Mouse (Mus musculus) 416B (cell line): ENCODE measurements around the gene Selenbp1.
"Not testable (repeated sequence)": the region's sequence is repeated elsewhere in the genome, so short reads cannot be mapped to it uniquely, and the experiment has no call there.

Experiments used
- DNase-seq: peaks from one replicate; pipeline ENCODE4 v3.0.0; 2011; ENCODE audit warnings: low read depth

The Selenbp1 gene

GRCm38 (mm10) chr3:94932279-94932678 lies 577 bp upstream of the Selenbp1 start:
- DNase-seq, result peak; percentile 36

- not testable (repeated sequence) for DNase-seq
Observed at GRCm38 (mm10) chr3:94933604-94934003, 748 bp downstream of the Selenbp1 start.

GRCm38 (mm10) chr3:94934564-94934963 lies 1.7 kb downstream of the Selenbp1 start:
- not testable (repeated sequence) for DNase-seq

DNA sequence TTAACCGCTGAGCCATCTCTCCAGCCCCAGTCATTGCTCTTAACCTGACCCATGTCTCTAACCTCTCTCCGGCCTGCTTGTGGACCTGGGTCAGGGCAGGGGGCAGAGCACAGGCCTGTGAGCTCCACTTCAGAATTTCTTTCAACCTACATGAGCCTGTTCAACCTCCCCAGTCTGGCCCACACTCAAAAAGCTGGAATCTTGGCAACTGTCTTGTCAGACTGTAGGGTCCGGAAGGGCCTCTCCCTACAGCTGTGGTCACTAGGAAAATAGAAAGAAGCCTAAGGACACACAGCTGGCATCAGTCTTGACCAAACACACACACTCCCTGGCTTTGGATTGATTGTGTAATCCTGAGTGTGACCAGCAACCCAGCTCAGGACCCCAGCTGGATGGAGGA lies 2.5 kb downstream of the Selenbp1 start:
- not testable (repeated sequence) for DNase-seq

DNA sequence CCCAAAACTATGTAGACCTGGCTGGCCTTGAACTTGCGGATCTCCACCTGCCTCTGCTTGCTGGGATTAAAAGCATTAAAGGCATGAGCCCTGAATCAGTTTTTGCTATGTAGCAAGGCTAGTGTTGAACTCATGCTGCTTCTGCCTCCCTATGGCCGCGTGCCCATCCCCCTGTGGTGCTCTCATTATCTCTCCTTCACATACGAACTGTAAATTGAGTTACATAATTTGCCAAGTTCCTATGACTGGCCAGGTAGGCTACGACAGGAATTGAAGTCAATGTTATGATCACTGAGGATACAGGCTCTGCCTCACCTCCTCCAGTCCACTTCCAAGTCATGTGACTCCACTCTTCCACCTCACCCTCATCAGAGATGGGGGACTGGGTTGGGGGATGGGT lies 3.3 kb downstream of the Selenbp1 start:
- not testable (repeated sequence) for DNase-seq

DNA sequence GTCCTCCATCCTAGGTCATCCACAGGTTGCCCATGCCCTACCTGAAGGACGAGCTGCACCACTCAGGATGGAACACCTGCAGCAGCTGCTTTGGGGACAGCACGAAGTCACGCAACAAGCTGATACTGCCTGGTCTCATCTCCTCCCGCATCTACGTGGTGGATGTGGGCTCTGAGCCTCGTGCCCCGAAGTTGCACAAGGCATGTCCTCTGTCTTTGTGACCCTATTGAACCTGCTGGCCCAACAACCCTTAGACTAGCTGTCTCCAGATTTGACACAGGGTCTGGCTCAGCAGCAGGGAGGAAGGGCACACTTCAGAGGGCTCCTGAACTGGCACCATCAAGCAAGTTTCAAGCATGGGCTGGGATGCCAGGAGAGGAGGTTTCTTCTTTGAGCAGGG lies 4.3 kb downstream of the Selenbp1 start:
- DNase-seq, result not testable (repeated sequence)

DNA sequence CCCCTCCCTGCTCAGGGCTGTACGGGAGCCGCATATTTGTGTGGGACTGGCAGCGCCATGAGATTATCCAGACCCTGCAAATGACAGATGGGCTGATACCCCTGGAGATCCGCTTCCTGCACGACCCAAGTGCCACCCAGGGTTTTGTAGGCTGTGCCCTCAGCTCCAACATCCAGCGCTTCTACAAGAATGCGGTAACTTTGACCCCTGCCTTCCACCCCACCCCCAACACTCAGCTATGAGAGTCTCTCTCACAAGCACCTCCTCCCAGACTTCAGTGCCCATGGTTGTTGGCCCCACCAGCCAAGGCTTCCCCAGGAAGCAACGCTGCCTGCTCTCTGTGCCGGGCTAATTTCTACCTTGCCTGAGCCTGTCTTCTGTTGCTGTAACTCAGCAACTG lies 7.2 kb downstream of the Selenbp1 start:
- not testable (repeated sequence) for DNase-seq

DNA sequence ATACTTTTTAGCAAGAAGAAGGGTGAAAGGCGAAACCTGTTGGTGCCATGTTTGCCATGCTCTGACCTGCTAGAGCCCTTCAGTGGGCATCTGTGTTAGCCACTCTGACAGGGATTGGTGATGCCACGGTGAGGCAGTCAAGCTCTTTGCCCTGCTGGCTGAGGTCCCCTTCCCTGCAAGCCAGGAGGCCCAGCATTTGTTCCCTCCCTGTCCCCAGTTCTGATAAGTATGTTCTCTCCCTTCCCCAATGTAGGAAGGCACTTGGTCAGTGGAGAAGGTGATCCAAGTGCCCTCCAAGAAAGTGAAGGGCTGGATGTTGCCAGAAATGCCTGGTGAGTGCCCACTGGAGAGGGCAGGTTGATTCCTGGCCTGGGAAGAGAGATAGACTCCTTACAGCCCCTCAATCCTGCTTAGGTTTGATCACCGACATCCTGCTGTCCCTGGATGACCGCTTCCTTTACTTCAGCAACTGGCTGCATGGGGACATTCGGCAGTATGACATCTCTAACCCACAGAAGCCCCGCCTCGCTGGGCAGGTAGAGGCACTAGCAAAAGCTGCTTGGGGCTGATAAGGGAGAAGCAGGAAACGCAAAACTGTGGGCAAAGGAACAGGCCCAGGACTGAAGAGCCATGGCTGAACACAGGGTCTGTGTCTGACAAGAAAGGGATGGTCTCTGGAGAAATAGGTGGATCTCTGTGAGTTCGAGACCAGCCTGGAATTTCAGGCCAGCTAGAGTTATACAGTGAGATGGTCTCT lies 9.5 kb downstream of the Selenbp1 start:
- DNase-seq, result peak; percentile 77

DNA sequence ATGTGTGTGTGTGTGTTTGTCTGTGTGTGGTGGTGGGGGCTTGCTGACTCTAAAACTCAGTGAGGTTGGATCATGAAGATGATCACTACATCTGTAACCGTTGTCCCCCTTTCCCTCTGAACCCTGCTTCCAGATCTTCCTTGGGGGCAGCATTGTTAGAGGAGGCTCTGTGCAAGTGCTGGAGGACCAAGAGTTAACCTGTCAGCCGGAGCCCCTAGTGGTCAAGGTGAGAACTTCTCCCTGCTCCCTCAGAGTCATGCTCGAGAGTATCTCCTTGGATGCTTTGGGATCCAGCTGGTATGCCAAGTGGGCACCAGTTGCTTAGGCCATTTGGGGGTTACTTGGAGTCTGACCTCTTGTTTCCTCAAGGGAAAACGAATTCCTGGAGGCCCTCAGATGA lies 10.8 kb downstream of the Selenbp1 start:
- DNase-seq, result not testable (repeated sequence)

- DNase-seq, result peak; percentile 60
Observed at GRCm38 (mm10) chr3:94948066-94948614, 15.3 kb downstream of the Selenbp1 start.

DNA sequence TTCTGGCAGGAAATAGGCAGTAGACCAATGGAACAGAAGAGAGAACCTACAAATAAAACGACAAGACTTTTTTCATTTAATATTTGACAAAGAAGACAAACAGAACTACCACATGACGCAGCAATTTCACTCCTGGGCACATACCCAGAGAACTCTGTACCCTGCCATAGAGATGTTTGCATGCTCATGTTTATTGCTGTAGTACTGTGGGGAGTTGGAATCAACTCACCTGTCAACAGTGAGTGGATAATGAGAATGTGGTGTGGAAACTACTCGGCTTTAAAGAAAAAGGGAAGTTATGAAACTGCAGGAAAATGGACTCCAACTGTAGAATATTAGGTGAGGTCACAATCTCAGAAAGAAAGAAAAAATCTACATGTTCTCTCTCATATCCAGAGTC lies 16.8 kb downstream of the Selenbp1 start:
- DNase-seq, result peak; percentile 67

GRCm38 (mm10) chr3:94952806-94953205 lies 19.9 kb downstream of the Selenbp1 start:
- peak; percentile 55 for DNase-seq

DNA sequence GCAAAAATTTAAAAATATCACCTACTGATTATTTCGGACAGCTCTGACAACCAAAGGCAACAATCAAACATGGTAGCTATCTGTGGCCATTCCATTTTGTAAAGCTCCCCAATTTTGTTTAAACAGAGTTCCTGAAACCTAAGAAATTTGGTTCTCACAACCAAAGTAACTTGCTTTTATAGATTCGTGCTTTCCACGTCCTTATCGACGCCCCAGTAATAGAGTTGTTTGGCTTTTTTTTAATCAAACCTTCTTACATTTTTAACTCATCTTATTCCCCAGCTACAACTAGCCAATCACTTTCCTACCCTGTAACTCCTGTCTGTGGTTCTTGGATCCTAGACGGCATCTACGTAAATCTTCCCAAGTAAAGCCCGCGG lies 20.5 kb downstream of the Selenbp1 start:
- DNase-seq, result no peak

GRCm38 (mm10) chr3:94953764-94954616 lies 21.1 kb downstream of the Selenbp1 start, which contains the start of gene Rfx5:
Gene Rfx5, plus strand, starts transcription at chr3:94954075.
- DNase-seq, result peak; percentile 100

- DNase-seq, result no peak
Observed at GRCm38 (mm10) chr3:94958295-94958694, 25.4 kb downstream of the Selenbp1 start.

GRCm38 (mm10) chr3:94959871-94960270 lies 27.0 kb downstream of the Selenbp1 start:
- no peak for DNase-seq

DNA sequence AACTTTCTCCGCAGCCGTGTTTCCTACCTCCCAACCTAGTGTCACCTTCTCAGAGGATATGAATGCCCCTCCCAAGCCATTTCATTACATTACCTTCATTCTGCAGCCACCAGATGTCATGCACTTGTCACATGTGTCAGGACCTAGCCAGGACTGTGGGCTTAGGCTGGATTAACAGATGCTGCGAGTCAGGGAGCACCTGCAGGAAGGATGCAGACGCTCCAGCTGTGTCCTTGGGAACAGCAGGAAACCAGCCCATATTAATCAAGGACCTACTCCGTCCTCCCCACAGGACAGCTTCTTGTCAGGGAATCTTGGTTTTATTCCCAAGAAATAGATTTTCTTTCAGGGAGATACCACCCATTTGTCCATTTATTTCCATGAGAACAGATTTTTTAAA lies 27.5 kb downstream of the Selenbp1 start:
- DNase-seq, result no peak

DNA sequence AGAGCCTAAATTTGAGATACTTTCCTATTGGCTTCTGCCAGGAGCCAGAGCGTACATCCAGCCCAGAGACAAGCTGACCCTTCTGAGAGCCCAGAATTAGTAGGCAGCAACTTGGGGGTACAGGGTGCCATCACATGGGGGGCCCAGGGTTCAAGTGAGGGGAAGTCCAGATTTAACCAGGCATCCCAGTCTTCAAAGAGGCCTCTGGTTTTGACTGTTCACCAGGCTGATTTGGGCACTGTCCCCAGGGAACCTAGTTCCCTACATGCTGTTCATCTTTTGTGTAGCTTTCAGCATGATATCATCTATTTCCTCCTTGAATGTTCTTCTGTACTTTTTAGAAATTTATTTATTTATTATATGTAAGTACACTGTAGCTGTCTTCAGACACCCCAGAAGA lies 32.1 kb downstream of the Selenbp1 start:
- no peak for DNase-seq

- no peak for DNase-seq
Observed at GRCm38 (mm10) chr3:94965878-94966277, 33.0 kb downstream of the Selenbp1 start.

- no peak for DNase-seq
Observed at GRCm38 (mm10) chr3:94972552-94972951, 39.7 kb downstream of the Selenbp1 start.

GRCm38 (mm10) chr3:94973620-94974019 lies 40.8 kb downstream of the Selenbp1 start:
- DNase-seq, result peak; percentile 19

DNA sequence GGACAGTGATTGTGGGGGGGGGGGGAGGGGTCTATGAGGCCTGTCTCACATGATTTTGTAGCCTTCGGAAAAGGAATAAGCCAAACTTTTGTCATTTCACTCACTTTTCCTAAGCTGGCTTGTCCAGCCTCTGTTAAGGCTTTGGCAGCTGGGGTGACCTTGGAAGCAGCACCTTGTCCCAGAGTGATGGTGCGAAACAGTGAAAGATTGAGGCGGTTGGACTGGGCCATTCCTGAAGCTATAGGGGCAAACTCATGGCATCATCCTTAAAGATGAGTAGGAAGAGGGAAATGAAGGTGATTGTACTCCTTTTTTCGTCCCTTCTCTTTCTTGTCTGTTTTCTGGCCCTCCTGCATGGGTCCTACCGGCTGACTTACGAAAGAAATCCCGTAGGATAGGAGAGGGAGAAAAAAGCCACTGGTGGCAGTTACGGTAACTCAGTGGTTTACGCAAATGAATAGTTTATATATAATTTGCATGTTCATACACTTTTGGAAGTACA lies 41.2 kb downstream of the Selenbp1 start:
- no peak for DNase-seq
